Mouse (Mus musculus) kidney, adult 2 months (tissue): ENCODE results near the gene Zfp775.

Source experiments
- CTCF ChIP-seq: fragments of 200-500 bp; conservative IDR thresholded peaks from 2 replicates; pipeline ENCODE4 v1.5.1; 2011; ENCODE audit warnings: low read depth, mild to moderate bottlenecking, control low read depth, low read length, moderate library complexity, mixed read lengths; ENCODE audit not compliant: insufficient read depth, insufficient read length
- POLR2A ChIP-seq: fragments of 200-500 bp; IDR thresholded peaks from one replicate; pipeline ENCODE4 v1.6.1; 2011; ENCODE audit warnings: low read depth, low read length, control low read depth

GRCm38 (mm10) chr6:48593158-48594042 is 8.5 kb upstream of the Zfp775 start, which contains the start of the genes Repin1 and Gm44965:
- TF ChIP-seq CTCF (peak; percentile 49), POLR2A (peak; percentile 55)
